Mouse (Mus musculus): ENCODE data around the gene Grin1. TPM values are rescaled to one million over a fixed set of nuclear protein-coding genes. Genes with fewer than 3 reads are reported as not detected.
"Not testable (repeated sequence)": the region's sequence is repeated elsewhere in the genome, so short reads cannot be mapped to it uniquely, and the experiment has no call there.

Gene Grin1
- polyA plus RNA-seq, 3 experiments from 2014 or later: not detected

GRCm38 (mm10) chr2:25286314-25286713 lies 32.7 kb downstream of the Grin1 start:
- no peak for ATAC-seq

- no peak for ATAC-seq
These were observed 33.4 kb downstream of the Grin1 start for GRCm38 (mm10) chr2:25285551-25285950.

- peak; percentile 61 for ATAC-seq
These were observed 39.8 kb downstream of the Grin1 start for GRCm38 (mm10) chr2:25278928-25279882.

GRCm38 (mm10) chr2:25273010-25273409 lies 46.0 kb downstream of the Grin1 start:
- no peak for ATAC-seq

- ATAC-seq: peak; percentile 2
These were observed 46.5 kb downstream of the Grin1 start for GRCm38 (mm10) chr2:25272515-25272914.

- peak; percentile 93 for ATAC-seq
These were observed 47.0 kb downstream of the Grin1 start, which contains the start of the genes Ssna1 and Anapc2 for GRCm38 (mm10) chr2:25271827-25272511. Ssna1 (minus strand) TSS chr2:25272438. Anapc2 (plus strand) TSS chr2:25272478.

- ATAC-seq: no peak
These were observed 51.2 kb downstream of the Grin1 start for GRCm38 (mm10) chr2:25267746-25268309.

GRCm38 (mm10) chr2:25267241-25267640 lies 51.7 kb downstream of the Grin1 start:
- no peak for ATAC-seq

GRCm38 (mm10) chr2:25266720-25267119 lies 52.3 kb downstream of the Grin1 start:
- ATAC-seq: no peak

- ATAC-seq: no peak
These were observed 52.9 kb downstream of the Grin1 start for GRCm38 (mm10) chr2:25265897-25266656.

GRCm38 (mm10) chr2:25264851-25265250 lies 54.1 kb downstream of the Grin1 start:
- ATAC-seq: no peak

- ATAC-seq: no peak
These were observed 54.7 kb downstream of the Grin1 start for GRCm38 (mm10) chr2:25264286-25264660.

- ATAC-seq: no peak
These were observed 55.2 kb downstream of the Grin1 start for GRCm38 (mm10) chr2:25263623-25264285.

- ATAC-seq: peak; percentile 53
These were observed 56.0 kb downstream of the Grin1 start for GRCm38 (mm10) chr2:25262795-25263622.

- peak; percentile 99 for ATAC-seq
These were observed 56.7 kb downstream of the Grin1 start, which contains the start of gene Tprn for GRCm38 (mm10) chr2:25262291-25262767. Tprn (plus strand) TSS chr2:25262618.

- no peak for ATAC-seq
These were observed 57.1 kb downstream of the Grin1 start for GRCm38 (mm10) chr2:25261870-25262269.

GRCm38 (mm10) chr2:25258887-25259286 lies 60.1 kb downstream of the Grin1 start:
- ATAC-seq: no peak

- ATAC-seq: not testable (repeated sequence)
These were observed 61.7 kb downstream of the Grin1 start for GRCm38 (mm10) chr2:25257250-25257649.

GRCm38 (mm10) chr2:25256443-25257109 lies 62.4 kb downstream of the Grin1 start:
- ATAC-seq: not testable (repeated sequence)

- ATAC-seq: peak; percentile 87
These were observed 63.7 kb downstream of the Grin1 start, which contains the start of gene Tmem203 for GRCm38 (mm10) chr2:25255284-25255779. Tmem203 (plus strand) TSS chr2:25255439.
